Mouse (Mus musculus): ENCODE results near the gene Tmem45a.

DNA sequence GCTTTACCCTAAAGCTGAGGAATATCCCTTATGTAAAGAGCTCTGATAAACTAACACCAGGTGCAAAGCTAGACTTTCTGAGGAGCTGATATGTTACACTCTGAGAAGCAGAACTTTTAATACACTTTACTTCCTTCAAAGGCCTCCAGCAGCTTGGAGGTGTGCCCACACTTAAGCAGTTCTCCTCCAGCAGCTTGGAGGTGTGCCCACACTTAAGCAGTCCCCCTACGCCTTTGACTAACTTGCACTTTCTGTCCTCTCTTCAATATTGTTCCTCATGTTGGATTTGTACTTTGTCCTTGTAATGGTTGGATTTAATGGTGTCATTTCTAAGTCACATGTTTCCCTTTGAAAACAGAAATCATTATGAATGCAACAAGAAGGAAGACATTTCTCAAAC, 92.2 kb downstream of the Tmem45a start:
- TF ChIP-seq POLR2A (IDR thresholded peaks at IDR 0.05; ENCODE audit: extremely low read depth, insufficient read depth, low read length) (no peak), CTCF (IDR thresholded peaks at IDR 0.05; ENCODE audit: extremely low read depth, insufficient read depth, low read length) (no peak)
